Mouse (Mus musculus) Patski (cell line): ENCODE measurements around the gene Chrnb2. TPM values are rescaled to one million over a fixed set of nuclear protein-coding genes. Genes with fewer than 3 reads are reported as not detected.
A peak's percentile ranks its signal among the peaks of the same experiment; 100 is the strongest.

Experiments used
- ATAC-seq: fragments of 100-300 bp; one replicate; pipeline ENCODE4 v1.8.0; 2021
- CTCF ChIA-PET: fragments of 350-600 bp; sonication (Branson Sonifier 250); formaldehyde crosslinking; loops from one replicate; lab custom pipeline; 2022; ENCODE audit warnings: inconsistent platforms; lab: Charles Lee
- POLR2A ChIA-PET: fragments of 350-600 bp; sonication (Branson Sonifier 250); formaldehyde crosslinking; loops from one replicate; lab custom pipeline; 2022; ENCODE audit warnings: antibody characterized with exemption, inconsistent platforms; lab: Charles Lee
- DNase-seq: peaks from one replicate; pipeline ENCODE4 v3.0.0-alpha.2; 2011; ENCODE audit warnings: low read depth, low spot score
- H3K27me3 ChIP-seq: fragments of 371-371 bp; one replicate; pipeline ENCODE4 v1.5.1; 2021
- CTCF ChIP-seq: fragments of 100-300 bp; IDR thresholded peaks from one replicate; pipeline ENCODE4 v1.5.1; 2021
- in situ Hi-C: fragments of 300-500 bp; cut with MboI; formaldehyde crosslinking; loops from 3 replicates; pipeline ENCODE4 v1.11.1; 2018; ENCODE audit warnings: low pct_unique_long_range_greater_than_20kb, mixed read lengths
- polyA plus RNA-seq: library from polyadenylated mRNA; unstranded; gene quantifications from one replicate; pipeline ENCODE4 v1.2.3, GENCODE M21; 2021

Gene Chrnb2
- polyA plus RNA-seq, result 1.5 TPM

- in situ Hi-C loops, result no loop called here
- TF ChIP-seq CTCF, result no peak
- H3K27me3 ChIP-seq, result peaks cover 33% of the 10 kb centered on the region
- POLR2A ChIA-PET, result no interaction called here
- ATAC-seq (peak; percentile 61), DNase-seq (peak; percentile 19)
- CTCF ChIA-PET, result interaction anchor here (0.9 to 1.4 kb wide), 3 partner anchors 23 to 50 kb away, joined by 3 to 5 read pairs (median 4); no protein-coding TSS in a partner anchor
Observed at GRCm38 (mm10) chr3:89764119-89764724, at the start of gene Chrnb2. TSS of gene Chrnb2 (minus strand) at chr3:89764632.

GRCm38 (mm10) chr3:89814051-89814450, 49.6 kb upstream of the Chrnb2 start:
- H3K27me3 ChIP-seq, result peaks cover 61% of the 10 kb centered on the region
- POLR2A ChIA-PET, result no interaction called here
- CTCF ChIA-PET, result interaction anchor here (0.9 to 4.6 kb wide), 5 partner anchors 11 to 263 kb away, joined by 3 to 20 read pairs (median 5); no protein-coding TSS in a partner anchor
- no peak for TF ChIP-seq CTCF
- ATAC-seq, result no peak
- in situ Hi-C loops, result loop anchor here (10.0 kb wide), 1 partner anchor 261 kb away; the partner anchor contains the start of gene Tpm3
- DNase-seq, result no peak

- CTCF ChIA-PET, result interaction anchor here (1.0 to 1.6 kb wide), 5 partner anchors 10 to 253 kb away, joined by 3 to 6 read pairs (median 4); no protein-coding TSS in a partner anchor
- POLR2A ChIA-PET, result no interaction called here
- peaks cover 52% of the 10 kb centered on the region for H3K27me3 ChIP-seq
- ATAC-seq, result no peak
- DNase-seq, result no peak
- in situ Hi-C loops, result loop anchor here (10.0 kb wide), 1 partner anchor 263 kb away; the partner anchor contains the start of gene Tpm3
- TF ChIP-seq CTCF, result no peak
Observed at GRCm38 (mm10) chr3:89812166-89812565, 47.7 kb upstream of the Chrnb2 start.

GRCm38 (mm10) chr3:89810841-89811240, 46.4 kb upstream of the Chrnb2 start:
- ATAC-seq (no peak), DNase-seq (no peak)
- in situ Hi-C loops, result loop anchor here (10.0 kb wide), 1 partner anchor 264 kb away; the partner anchor contains the start of gene Tpm3
- CTCF ChIA-PET, result interaction anchor here (0.6 to 2.0 kb wide), 13 partner anchors 9 to 266 kb away, joined by 3 to 8 read pairs (median 3); no protein-coding TSS in a partner anchor
- TF ChIP-seq CTCF, result peak; percentile 76
- POLR2A ChIA-PET, result no interaction called here
- H3K27me3 ChIP-seq, result peaks cover 48% of the 10 kb centered on the region

- POLR2A ChIA-PET, result no interaction called here
- no peak for ATAC-seq
- no peak for DNase-seq
- in situ Hi-C loops, result no loop called here
- H3K27me3 ChIP-seq, result peaks cover 46% of the 10 kb centered on the region
- CTCF ChIA-PET, result interaction anchor here (0.9 to 3.2 kb wide), 5 partner anchors 9 to 50 kb away, joined by 3 to 14 read pairs (median 9); no protein-coding TSS in a partner anchor
- TF ChIP-seq CTCF, result no peak
Observed at GRCm38 (mm10) chr3:89808638-89809037, 44.2 kb upstream of the Chrnb2 start.

DNA sequence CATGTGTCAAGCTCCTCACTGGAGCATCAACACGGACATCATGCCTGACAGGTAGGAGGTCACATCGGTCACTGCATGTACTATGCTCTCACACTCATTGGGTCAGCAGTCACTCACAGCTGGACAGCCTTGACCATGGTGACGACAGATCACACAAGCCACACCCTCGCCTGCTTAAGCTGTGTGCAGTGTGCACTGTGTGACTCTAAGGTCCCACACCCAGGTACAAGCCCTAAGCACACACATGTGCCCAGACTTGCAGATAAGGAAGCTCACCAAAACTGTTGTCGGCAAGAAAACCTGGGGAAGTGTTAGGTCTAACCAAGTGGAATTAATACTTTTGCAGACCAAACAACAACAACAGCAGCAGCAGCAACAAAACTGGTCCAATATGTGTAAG, 43.4 kb upstream of the Chrnb2 start:
- ChIA-PET POLR2A (interaction anchor here (0.6 to 1.8 kb wide), 2 partner anchors 13 to 30 kb away, joined by 4 read pairs; no protein-coding TSS in a partner anchor), CTCF (interaction anchor here (0.7 to 3.2 kb wide), 7 partner anchors 10 to 53 kb away, joined by 3 to 14 read pairs (median 7); no protein-coding TSS in a partner anchor)
- no peak for TF ChIP-seq CTCF
- ATAC-seq, result no peak
- in situ Hi-C loops, result no loop called here
- peaks cover 46% of the 10 kb centered on the region for H3K27me3 ChIP-seq
- DNase-seq, result no peak

GRCm38 (mm10) chr3:89807171-89807570, 42.7 kb upstream of the Chrnb2 start:
- DNase-seq, result no peak
- in situ Hi-C loops, result no loop called here

DNA sequence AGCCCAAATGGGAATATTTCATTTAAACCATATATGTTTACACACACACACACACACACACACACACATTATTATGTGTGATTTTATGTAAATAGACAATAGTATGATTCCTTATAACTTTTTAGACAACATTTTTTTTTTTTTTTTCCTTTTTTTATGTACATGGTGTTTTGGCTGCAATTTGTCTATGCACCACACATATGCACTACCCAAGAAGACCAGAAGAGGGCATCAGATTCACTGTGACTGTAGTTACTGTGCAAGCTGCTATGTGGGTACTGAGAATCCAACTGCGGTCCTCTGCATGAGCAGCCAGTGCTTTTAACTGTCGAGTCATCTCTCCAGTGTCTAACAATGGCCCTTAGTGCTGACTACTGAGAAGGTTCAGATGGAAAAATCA, 42.3 kb upstream of the Chrnb2 start:
- TF ChIP-seq CTCF, result peak; percentile 62
- DNase-seq (no peak), ATAC-seq (no peak)
- in situ Hi-C loops, result no loop called here
- ChIA-PET POLR2A (interaction anchor here (1.8 kb wide), 1 partner anchor 14 kb away, joined by 4 read pairs; no protein-coding TSS in a partner anchor), CTCF (interaction anchor here (1.2 to 3.2 kb wide), 5 partner anchors 11 to 54 kb away, joined by 3 to 14 read pairs (median 7); no protein-coding TSS in a partner anchor)
- H3K27me3 ChIP-seq, result peaks cover 43% of the 10 kb centered on the region

More at GRCm38 (mm10) chr3:89807171-89807570, 42.7 kb upstream of the Chrnb2 start:
- CTCF ChIA-PET, result interaction anchor here (0.6 to 3.2 kb wide), 6 partner anchors 9 to 54 kb away, joined by 3 to 14 read pairs (median 8); no protein-coding TSS in a partner anchor
- peaks cover 46% of the 10 kb centered on the region for H3K27me3 ChIP-seq
- TF ChIP-seq CTCF, result no peak
- POLR2A ChIA-PET, result interaction anchor here (1.8 kb wide), 1 partner anchor 14 kb away, joined by 4 read pairs; no protein-coding TSS in a partner anchor
- ATAC-seq, result no peak

DNA sequence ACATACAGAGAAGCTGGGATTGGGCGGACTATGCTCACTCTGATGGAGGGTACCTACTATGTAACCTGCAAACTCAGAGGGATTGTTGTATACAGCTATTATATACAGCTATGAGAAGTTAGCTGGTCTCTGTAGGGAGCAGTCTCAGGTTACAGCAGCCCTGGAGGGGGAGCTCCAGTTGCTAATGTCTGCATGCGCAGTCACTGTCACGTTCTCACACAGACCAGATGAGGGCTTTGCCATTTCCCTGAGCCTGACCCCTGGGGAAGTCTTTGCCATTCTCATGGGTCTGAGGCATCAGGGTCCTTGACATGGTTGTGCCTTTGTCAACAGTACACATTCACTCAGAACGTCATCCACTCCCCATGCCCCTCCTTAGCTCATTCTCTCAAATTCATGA, 40.7 kb upstream of the Chrnb2 start:
- ATAC-seq, result no peak
- POLR2A ChIA-PET, result interaction anchor here (1.3 kb wide), 1 partner anchor 14 kb away, joined by 4 read pairs; no protein-coding TSS in a partner anchor

DNA sequence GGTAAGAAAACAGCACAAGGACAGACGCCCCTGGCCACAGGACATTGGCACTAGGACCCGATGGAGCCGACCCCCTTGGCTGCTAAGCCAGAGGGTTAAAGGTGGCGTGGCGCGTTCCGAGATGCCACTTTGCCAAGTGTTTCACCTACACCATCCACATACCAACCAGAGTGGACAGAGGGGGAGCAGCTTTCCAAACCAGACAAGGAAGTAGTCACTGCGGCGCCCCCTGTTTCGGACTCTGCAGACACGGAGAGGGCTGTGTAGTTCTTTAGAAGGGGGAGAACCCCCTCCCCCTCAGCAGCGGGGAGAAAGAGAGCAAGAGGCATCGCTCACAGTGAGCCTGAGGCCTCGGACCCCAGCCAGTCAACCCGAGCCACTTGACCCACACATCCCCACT, 38.4 kb upstream of the Chrnb2 start:
- TF ChIP-seq CTCF, result no peak
- ChIA-PET POLR2A (interaction anchor here (0.6 kb wide), 1 partner anchor 105 kb away, joined by 3 read pairs; no protein-coding TSS in a partner anchor), CTCF (interaction anchor here (1.0 to 2.6 kb wide), 3 partner anchors 8 to 19 kb away, joined by 3 to 8 read pairs (median 4); no protein-coding TSS in a partner anchor)
- ATAC-seq, result no peak
- peaks cover 17% of the 10 kb centered on the region for H3K27me3 ChIP-seq
- no peak for DNase-seq
- in situ Hi-C loops, result no loop called here

More for the DNA sequence above, 40.7 kb upstream of the Chrnb2 start:
- TF ChIP-seq CTCF, result no peak
- no peak for DNase-seq
- CTCF ChIA-PET, result interaction anchor here (0.6 to 0.8 kb wide), 2 partner anchors 12 to 558 kb away, joined by 3 to 8 read pairs; no protein-coding TSS in a partner anchor
- in situ Hi-C loops, result no loop called here
- peaks cover 28% of the 10 kb centered on the region for H3K27me3 ChIP-seq
